Mouse (Mus musculus) lung, postnatal 0 days (tissue): ENCODE data around the gene Wdr90. TPM values are rescaled to one million over a fixed set of nuclear protein-coding genes. Genes with fewer than 3 reads are reported as not detected.

Source experiments
- ATAC-seq: fragments of 200-750 bp; cut with Nextera tagmentation; 2 replicates; pipeline ENCODE4 v1.8.0; 2017; ENCODE audit warnings: moderate library complexity
- DNase-seq: peaks from one replicate; pipeline ENCODE4 v3.0.0-alpha.2; 2016; ENCODE audit warnings: low spot score
- H3K27ac ChIP-seq: fragments of 300-500 bp; sonication (generic); 2 replicates; pipeline ENCODE4 v1.5.1; 2014; ENCODE audit warnings: antibody characterized with exemption, mild to moderate bottlenecking, low read length, mixed read lengths
- H3K27me3 ChIP-seq: fragments of 300-500 bp; sonication (generic); replicated peaks from 2 replicates; pipeline ENCODE4 v1.6.1; 2014; ENCODE audit warnings: low read length, mixed read lengths; ENCODE audit not compliant: insufficient read depth
- H3K36me3 ChIP-seq: fragments of 300-500 bp; sonication (generic); 2 replicates; pipeline ENCODE4 v1.6.1; 2014; ENCODE audit warnings: low read length, mixed read lengths; ENCODE audit not compliant: insufficient read depth
- H3K4me1 ChIP-seq: fragments of 300-500 bp; sonication (generic); 2 replicates; pipeline ENCODE4 v1.6.1; 2014; ENCODE audit warnings: antibody characterized with exemption, low read depth, low read length, mixed read lengths; ENCODE audit not compliant: insufficient read depth
- H3K4me2 ChIP-seq: fragments of 300-500 bp; sonication (generic); replicated peaks from 2 replicates; pipeline ENCODE4 v1.6.1; 2014; ENCODE audit warnings: low read depth, mild to moderate bottlenecking, low read length, moderate library complexity, mixed read lengths
- H3K4me3 ChIP-seq: fragments of 300-500 bp; sonication (generic); 2 replicates; pipeline ENCODE4 v1.5.1; 2014; ENCODE audit warnings: low read depth, low read length
- H3K9ac ChIP-seq: fragments of 300-500 bp; sonication (generic); replicated peaks from 2 replicates; pipeline ENCODE4 v1.6.1; 2014; ENCODE audit warnings: low read depth, mild to moderate bottlenecking
- H3K9me3 ChIP-seq: fragments of 300-500 bp; sonication (generic); 2 replicates; pipeline ENCODE4 v1.6.1; 2016; ENCODE audit warnings: low read length, mixed read lengths
- CTCF ChIP-seq: IDR thresholded peaks from 2 replicates; pipeline ENCODE4 v1.5.1; 2016; ENCODE audit warnings: antibody characterized with exemption, mild to moderate bottlenecking
- EP300 ChIP-seq: IDR thresholded peaks from 2 replicates; pipeline ENCODE4 v1.6.1; 2016; ENCODE audit warnings: antibody characterized with exemption, mild to moderate bottlenecking, control low read depth
- WGBS: fragments of 180-500 bp; shearing (Covaris S2); extraction: QIAGEN DNeasy Blood & Tissue Kit; methylation state at CpG from one replicate; pipeline ENCODE4 v1.1.7; 2014; 5-methylcytosine and 5-hydroxymethylcytosine counted together
- polyA plus RNA-seq: library from polyadenylated mRNA; unstranded; fragments of >200 nt; fragmentation: Nextera tagmentation; extraction: Ambion mirVana; gene quantifications from 2 replicates; pipeline ENCODE4 v1.2.1, GENCODE M21; 2015

Gene Wdr90
- polyA plus RNA-seq, 1 experiment from 2014 or later = 5.6 TPM

DNA sequence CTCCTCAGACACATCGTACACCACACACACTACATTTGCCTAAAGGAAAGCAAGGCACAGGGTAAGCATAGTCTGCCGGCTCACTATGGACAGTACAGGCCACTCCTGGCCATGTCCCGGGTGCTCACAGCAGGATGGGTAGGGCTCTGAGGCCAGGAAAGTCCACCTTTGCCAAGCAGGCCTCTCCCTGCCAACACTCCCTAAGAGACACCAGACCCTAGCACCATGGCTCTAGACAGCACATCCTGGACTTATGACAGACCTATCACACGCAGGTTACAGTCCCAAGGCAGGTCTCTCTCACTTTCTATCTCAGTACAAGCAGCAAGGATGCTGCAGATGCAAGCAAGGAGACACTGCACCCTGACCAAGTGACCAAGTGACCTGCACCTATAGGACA, 18.2 kb downstream of the Wdr90 start:
- WGBS = 81% methylated on average over 4 of the region's 4 CpGs
- no peak overlapping the region for H3K4me3 ChIP-seq
- no peak overlapping the region; the same call in 1 of the 2 replicates for H3K9ac ChIP-seq

DNA sequence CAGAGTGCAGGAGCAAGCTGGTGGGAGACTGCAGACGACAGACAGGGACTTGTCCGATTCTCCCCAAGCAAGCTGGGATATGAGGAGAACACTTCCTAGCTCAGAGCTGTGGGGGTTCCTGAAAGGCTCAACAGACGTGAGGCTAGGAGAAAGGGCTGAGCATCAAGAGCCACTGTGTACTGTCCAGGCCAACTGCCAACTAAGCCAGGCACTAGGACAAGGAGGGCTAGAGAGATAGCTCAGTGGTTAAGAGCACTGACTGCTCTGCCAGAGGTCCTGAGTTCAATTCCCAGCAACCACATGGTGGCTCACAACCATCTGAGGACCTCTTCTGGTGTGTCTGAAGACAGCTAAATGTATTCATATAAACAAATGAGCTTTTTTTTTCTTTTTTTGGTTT, 18.8 kb downstream of the Wdr90 start:
- WGBS = 76% methylated on average over 3 of the region's 3 CpGs

More for the DNA sequence above, 18.2 kb downstream of the Wdr90 start:
- ATAC-seq (no peak), DNase-seq (no peak)
- Histone ChIP-seq H3K4me2 (peak overlapping the region; percentile 89), H3K27me3 (no peaks in the 10 kb centered on the region), H3K9me3 (no peaks in the 10 kb centered on the region), H3K4me1 (0 out of 2 replicates have a peak, but pooled peaks cover 4% of the 10 kb centered on the region), H3K27ac (no peak overlapping the region), H3K36me3 (peaks cover 13% of the 10 kb centered on the region; the same call in 1 of the 2 replicates)
- no peak for TF ChIP-seq EP300
- TF ChIP-seq CTCF = no peak

DNA sequence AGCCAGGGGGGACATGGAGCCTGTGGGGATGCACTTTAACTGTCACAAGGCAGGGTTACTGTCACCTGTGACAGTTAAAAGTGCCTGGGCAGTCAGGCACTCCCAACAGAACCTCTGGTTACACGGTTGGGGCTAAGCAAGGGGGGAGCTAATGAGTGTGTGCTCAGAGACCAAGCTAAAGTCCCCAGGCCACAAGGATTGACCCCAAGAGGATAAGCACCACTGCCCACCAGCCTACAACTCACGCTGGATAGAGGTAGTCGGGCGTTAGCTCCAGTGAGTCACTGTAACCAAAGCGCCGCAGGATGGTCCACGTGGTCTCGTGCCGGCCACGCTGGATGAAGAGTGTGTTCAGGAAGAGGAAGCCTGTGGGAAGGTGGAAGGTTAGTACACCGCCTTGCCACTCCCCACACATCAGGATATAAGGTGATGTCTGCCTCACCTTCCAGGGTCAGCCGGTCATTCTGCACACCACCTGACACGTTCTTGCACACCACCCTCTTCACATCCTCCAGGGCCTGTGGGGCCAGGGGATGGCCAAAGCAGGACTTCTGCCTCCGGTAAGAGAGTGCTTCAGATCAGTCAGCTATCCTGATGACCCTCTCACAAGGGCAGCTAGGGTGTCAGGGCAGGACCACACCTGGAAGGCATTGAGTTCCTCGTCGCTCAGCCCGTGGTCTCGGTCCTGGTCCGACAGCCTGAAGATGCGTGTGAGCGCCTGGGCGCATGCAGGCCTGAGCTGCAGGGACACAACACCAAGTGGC, 20.0 kb downstream of the Wdr90 start, which contains the start of gene Gm20683:
Gm20683 (minus strand) TSS at position 647 of the 764 bp plus-strand sequence.
- H3K36me3 ChIP-seq = peaks cover 13% of the 10 kb centered on the region; the same call in 1 of the 2 replicates

More for the DNA sequence above, 18.8 kb downstream of the Wdr90 start:
- Histone ChIP-seq H3K4me2 (no peak overlapping the region), H3K36me3 (peaks cover 13% of the 10 kb centered on the region; the same call in 1 of the 2 replicates), H3K4me3 (no peak overlapping the region), H3K4me1 (0 out of 2 replicates have a peak, but pooled peaks cover 4% of the 10 kb centered on the region), H3K9me3 (no peaks in the 10 kb centered on the region), H3K9ac (no peak overlapping the region), H3K27ac (no peak overlapping the region), H3K27me3 (no peaks in the 10 kb centered on the region)
- DNase-seq = no peak
- no peak for ATAC-seq
- TF ChIP-seq CTCF = no peak
- no peak for TF ChIP-seq EP300

DNA sequence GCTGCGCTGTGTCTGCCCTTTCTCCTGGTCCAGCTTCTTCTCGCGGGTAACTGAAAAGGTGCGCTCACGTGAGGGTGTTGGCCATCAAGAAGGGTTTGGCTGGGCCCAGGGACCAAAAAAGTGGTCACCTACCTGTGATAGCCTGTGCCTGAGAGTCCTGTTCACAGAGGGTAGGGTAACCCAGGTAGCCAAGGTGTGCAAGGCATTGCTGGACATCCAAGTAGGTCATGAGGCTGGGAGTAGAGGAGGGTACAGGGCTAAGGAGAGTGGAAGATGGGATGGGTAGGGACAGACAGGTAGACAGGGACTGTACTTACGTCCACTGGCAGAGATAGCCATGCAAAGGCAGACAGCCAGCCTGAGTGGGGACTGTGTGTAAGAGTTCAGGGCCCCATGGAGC, 20.8 kb downstream of the Wdr90 start:
- peaks cover 14% of the 10 kb centered on the region; the same call in 1 of the 2 replicates for H3K4me1 ChIP-seq
- WGBS = 95% methylated on average over 6 of the region's 6 CpGs
- no peak for TF ChIP-seq EP300
- TF ChIP-seq CTCF = no peak
- ATAC-seq (no peak), DNase-seq (no peak)
- H3K9ac ChIP-seq = no peak overlapping the region
- no peak overlapping the region for H3K4me2 ChIP-seq
- H3K27me3 ChIP-seq = no peaks in the 10 kb centered on the region
- no peak overlapping the region for H3K27ac ChIP-seq
- H3K36me3 ChIP-seq = peaks cover 13% of the 10 kb centered on the region; the same call in 1 of the 2 replicates
- no peak overlapping the region for H3K4me3 ChIP-seq
- H3K9me3 ChIP-seq = no peaks in the 10 kb centered on the region

More for the DNA sequence above, 20.0 kb downstream of the Wdr90 start, which contains the start of gene Gm20683:
- H3K4me1 ChIP-seq = peaks cover 14% of the 10 kb centered on the region; the same call in 1 of the 2 replicates
- ATAC-seq = no peak
- no peak within 1 kb of the TSS for H3K4me2 ChIP-seq
- H3K9ac ChIP-seq = no peak within 1 kb of the TSS
- 93% methylated on average over 18 of the region's 22 CpGs for WGBS
- H3K4me3 ChIP-seq = no peak within 1 kb of the TSS
- no peaks in the 10 kb centered on the region for H3K27me3 ChIP-seq
- H3K9me3 ChIP-seq = no peaks in the 10 kb centered on the region
- no peak within 1 kb of the TSS for H3K27ac ChIP-seq
- DNase-seq = no peak
- no peak for TF ChIP-seq CTCF
- no peak for TF ChIP-seq EP300

DNA sequence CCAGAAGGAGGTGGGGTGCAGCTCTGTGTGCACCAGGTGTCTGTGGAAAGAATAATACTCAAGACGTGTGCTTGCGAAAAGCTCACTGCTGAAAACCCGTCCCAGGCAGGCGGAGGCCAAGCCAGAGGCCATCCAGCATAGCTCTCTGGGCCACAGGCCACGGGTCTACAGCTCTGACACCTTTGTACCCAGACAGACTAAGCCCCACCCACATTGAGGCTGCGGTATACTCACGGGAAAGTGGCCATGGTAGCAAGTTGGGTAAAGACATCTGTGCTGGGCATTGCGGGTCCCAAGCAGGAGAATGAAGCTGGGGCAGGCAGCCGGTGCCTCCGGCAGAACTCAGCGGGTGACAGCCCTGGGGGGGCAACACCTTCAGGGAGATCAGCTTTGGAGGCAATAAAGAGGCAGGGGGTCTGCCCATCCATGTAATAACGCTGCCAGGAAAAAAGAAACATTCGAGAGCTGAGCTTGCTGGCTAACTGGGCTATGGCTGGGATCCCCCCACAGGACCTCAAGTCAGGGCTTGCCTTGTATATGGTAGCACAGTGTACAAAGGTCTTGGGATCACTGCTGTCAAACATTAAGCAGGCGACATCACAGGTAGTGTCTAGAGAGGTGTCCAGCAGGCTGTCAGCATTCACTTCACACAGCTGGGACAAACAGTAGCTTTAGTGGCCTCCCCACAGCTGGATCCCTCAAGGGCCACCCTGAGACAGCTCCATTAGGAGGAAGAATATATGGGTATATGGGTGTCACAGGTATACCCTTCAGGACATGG, 21.7 kb downstream of the Wdr90 start:
- H3K4me1 ChIP-seq = peaks cover 18% of the 10 kb centered on the region; the same call in 1 of the 2 replicates

DNA sequence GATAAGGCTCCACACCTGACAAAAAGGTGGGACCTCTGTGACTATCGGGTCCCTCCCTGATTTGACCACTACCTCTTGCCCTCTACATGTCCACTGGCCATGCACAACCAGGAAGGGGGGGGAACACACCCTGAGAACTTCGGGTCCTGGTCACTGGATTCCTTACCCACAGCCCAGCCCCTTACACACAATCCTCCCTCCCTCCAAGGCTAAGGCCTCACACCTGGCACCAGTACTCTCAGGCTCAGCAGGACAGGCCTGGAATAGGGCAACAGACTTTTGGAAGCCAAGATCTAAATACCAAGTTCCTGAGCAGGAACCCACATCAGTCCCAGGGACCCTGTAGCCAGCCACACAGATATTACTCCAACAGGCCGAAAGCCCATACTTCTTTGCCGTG, 22.4 kb downstream of the Wdr90 start:
- 88% methylated on average over 4 of the region's 4 CpGs for WGBS

More for the DNA sequence above, 21.7 kb downstream of the Wdr90 start:
- Histone ChIP-seq H3K4me3 (no peak overlapping the region), H3K36me3 (peaks cover 13% of the 10 kb centered on the region; the same call in 1 of the 2 replicates), H3K27me3 (no peaks in the 10 kb centered on the region), H3K9me3 (no peaks in the 10 kb centered on the region), H3K4me2 (no peak overlapping the region), H3K27ac (no peak overlapping the region), H3K9ac (no peak overlapping the region)
- no peak for ATAC-seq
- WGBS = 84% methylated on average over 14 of the region's 14 CpGs
- TF ChIP-seq CTCF (no peak), EP300 (no peak)
- no peak for DNase-seq

More for the DNA sequence above, 22.4 kb downstream of the Wdr90 start:
- Histone ChIP-seq H3K9ac (no peak overlapping the region), H3K36me3 (peaks cover 13% of the 10 kb centered on the region; the same call in 1 of the 2 replicates), H3K27me3 (no peaks in the 10 kb centered on the region), H3K4me3 (no peak overlapping the region), H3K4me1 (peaks cover 26% of the 10 kb centered on the region), H3K27ac (no peak overlapping the region), H3K4me2 (no peak overlapping the region), H3K9me3 (no peaks in the 10 kb centered on the region)
- TF ChIP-seq EP300 = no peak
- TF ChIP-seq CTCF = no peak
- DNase-seq (no peak), ATAC-seq (no peak)
